Mouse (Mus musculus): Measurements from ENCODE around the gene Cd101. TPM values are rescaled to one million over a fixed set of nuclear protein-coding genes. Genes with fewer than 3 reads are reported as not detected.

The Cd101 gene
- not detected in 2 replicates for polyA plus RNA-seq (2016; fragmentation: Nextera tagmentation; extraction: Ambion mirVana)

DNA sequence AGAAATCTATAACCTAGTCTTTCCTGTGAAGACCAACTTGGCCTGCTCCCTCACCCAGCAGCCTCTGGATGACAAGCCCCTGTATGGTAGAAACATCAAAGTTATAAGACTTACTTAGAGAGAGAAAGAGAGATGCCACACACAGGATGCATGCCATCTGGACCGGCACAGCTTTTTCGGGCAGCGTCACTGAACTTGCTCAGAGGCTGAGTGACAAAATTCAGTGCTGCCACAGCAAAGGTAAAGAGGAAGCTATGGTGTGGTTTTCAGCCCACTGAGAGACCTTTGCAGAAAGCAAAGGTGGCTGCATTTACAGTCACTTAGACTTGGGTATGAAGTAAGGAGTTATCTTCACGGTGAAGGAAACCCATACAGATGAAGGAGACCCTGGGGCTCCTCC lies at the start of gene Cd101:
Gene Cd101 (minus strand): TSS at position 218 of the 400 bp plus-strand sequence.
- Histone ChIP-seq H3K4me1 (no peaks in the 10 kb centered on the region), H3K4me2 (replicated peaks) (no peak within 1 kb of the TSS), H3K36me3 (no peaks in the 10 kb centered on the region), H3K9ac (no peak within 1 kb of the TSS), H3K9me3 (replicated peaks) (no peaks in the 10 kb centered on the region), H3K27ac (no peak within 1 kb of the TSS), H3K27me3 (no peaks in the 10 kb centered on the region), H3K4me3 (no peak within 1 kb of the TSS)
- no peak for ATAC-seq (ENCODE audit: low FRiP score)
- 92% methylated on average over 4 of the region's 4 CpGs for WGBS

- peaks cover 6% of the 10 kb centered on the region; the same call in 1 of the 2 replicates for H3K36me3 ChIP-seq
- H3K27me3 ChIP-seq: no peaks in the 10 kb centered on the region
- H3K9me3 ChIP-seq (replicated peaks): no peaks in the 10 kb centered on the region
- no peaks in the 10 kb centered on the region for H3K4me1 ChIP-seq
- no peak overlapping the region for H3K4me2 ChIP-seq (replicated peaks)
- ATAC-seq (ENCODE audit: low FRiP score): no peak
- WGBS: 88% methylated on average over 1 of the region's 1 CpGs
- no peak overlapping the region for H3K27ac ChIP-seq
- H3K9ac ChIP-seq: no peak overlapping the region
- H3K4me3 ChIP-seq: no peak overlapping the region
Measured at GRCm38 (mm10) chr3:101078344-101078743, 49.0 kb upstream of the Cd101 start.

GRCm38 (mm10) chr3:101077710-101078100 lies 48.3 kb upstream of the Cd101 start:
- WGBS: 90% methylated on average over 6 of the region's 6 CpGs

GRCm38 (mm10) chr3:101076966-101077709 lies 47.8 kb upstream of the Cd101 start:
- Histone ChIP-seq H3K36me3 (peaks cover 6% of the 10 kb centered on the region; the same call in 1 of the 2 replicates), H3K4me3 (no peak overlapping the region), H3K27me3 (no peaks in the 10 kb centered on the region), H3K4me1 (no peaks in the 10 kb centered on the region), H3K9me3 (replicated peaks) (no peaks in the 10 kb centered on the region), H3K4me2 (replicated peaks) (no peak overlapping the region), H3K27ac (no peak overlapping the region), H3K9ac (no peak overlapping the region)
- 94% methylated on average over 25 of the region's 25 CpGs for WGBS
- ATAC-seq (ENCODE audit: low FRiP score): no peak

More at GRCm38 (mm10) chr3:101077710-101078100, 48.3 kb upstream of the Cd101 start:
- H3K4me3 ChIP-seq: no peak overlapping the region
- H3K9me3 ChIP-seq (replicated peaks): no peaks in the 10 kb centered on the region
- H3K9ac ChIP-seq: no peak overlapping the region
- no peak for ATAC-seq (ENCODE audit: low FRiP score)
- no peak overlapping the region for H3K27ac ChIP-seq
- H3K36me3 ChIP-seq: peaks cover 6% of the 10 kb centered on the region; the same call in 1 of the 2 replicates
- H3K4me2 ChIP-seq (replicated peaks): no peak overlapping the region
- no peaks in the 10 kb centered on the region for H3K4me1 ChIP-seq
- no peaks in the 10 kb centered on the region for H3K27me3 ChIP-seq

DNA sequence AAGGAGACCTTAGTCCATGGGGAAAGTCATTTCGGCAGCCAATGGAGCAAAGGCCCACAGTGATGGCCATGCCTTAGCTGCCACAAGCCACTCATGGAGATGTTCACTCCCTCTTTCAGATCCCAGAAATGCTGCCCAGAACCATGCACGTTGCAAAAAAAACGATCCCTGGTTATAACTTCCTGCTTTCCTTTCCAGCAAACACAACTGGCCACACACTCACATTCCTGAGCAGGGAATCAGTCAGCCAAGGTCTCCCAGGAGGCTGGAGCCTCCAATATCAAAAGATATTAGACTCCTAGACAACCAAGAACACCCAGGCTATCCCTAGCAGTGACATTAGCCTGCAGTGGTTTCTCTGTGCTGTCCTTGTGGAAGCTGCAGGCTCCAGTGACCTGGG lies 46.5 kb upstream of the Cd101 start:
- H3K9me3 ChIP-seq (replicated peaks): no peaks in the 10 kb centered on the region
- H3K4me1 ChIP-seq: peaks cover 5% of the 10 kb centered on the region
- WGBS: 75% methylated on average over 3 of the region's 3 CpGs
- H3K9ac ChIP-seq: no peak overlapping the region
- no peak overlapping the region for H3K4me3 ChIP-seq
- ATAC-seq (ENCODE audit: low FRiP score): no peak
- H3K27me3 ChIP-seq: no peaks in the 10 kb centered on the region
- H3K27ac ChIP-seq: no peak overlapping the region
- H3K4me2 ChIP-seq (replicated peaks): no peak overlapping the region
- H3K36me3 ChIP-seq: peaks cover 6% of the 10 kb centered on the region; the same call in 1 of the 2 replicates

GRCm38 (mm10) chr3:101073384-101073783 lies 44.0 kb upstream of the Cd101 start:
- Histone ChIP-seq H3K9me3 (replicated peaks) (no peaks in the 10 kb centered on the region), H3K36me3 (peaks cover 6% of the 10 kb centered on the region; the same call in 1 of the 2 replicates), H3K27me3 (no peaks in the 10 kb centered on the region), H3K4me2 (replicated peaks) (no peak overlapping the region), H3K27ac (no peak overlapping the region), H3K4me1 (peaks cover 18% of the 10 kb centered on the region), H3K9ac (no peak overlapping the region), H3K4me3 (no peak overlapping the region)
- no peak for ATAC-seq (ENCODE audit: low FRiP score)
- WGBS: 86% methylated on average over 9 of the region's 9 CpGs

GRCm38 (mm10) chr3:101072506-101073215 lies 43.3 kb upstream of the Cd101 start:
- Histone ChIP-seq H3K27me3 (no peaks in the 10 kb centered on the region), H3K9me3 (replicated peaks) (no peaks in the 10 kb centered on the region), H3K4me2 (replicated peaks) (no peak overlapping the region), H3K36me3 (peaks cover 6% of the 10 kb centered on the region; the same call in 1 of the 2 replicates), H3K4me1 (peaks cover 18% of the 10 kb centered on the region), H3K9ac (no peak overlapping the region), H3K4me3 (no peak overlapping the region), H3K27ac (no peak overlapping the region)
- 84% methylated on average over 15 of the region's 15 CpGs for WGBS
- ATAC-seq (ENCODE audit: low FRiP score): no peak

DNA sequence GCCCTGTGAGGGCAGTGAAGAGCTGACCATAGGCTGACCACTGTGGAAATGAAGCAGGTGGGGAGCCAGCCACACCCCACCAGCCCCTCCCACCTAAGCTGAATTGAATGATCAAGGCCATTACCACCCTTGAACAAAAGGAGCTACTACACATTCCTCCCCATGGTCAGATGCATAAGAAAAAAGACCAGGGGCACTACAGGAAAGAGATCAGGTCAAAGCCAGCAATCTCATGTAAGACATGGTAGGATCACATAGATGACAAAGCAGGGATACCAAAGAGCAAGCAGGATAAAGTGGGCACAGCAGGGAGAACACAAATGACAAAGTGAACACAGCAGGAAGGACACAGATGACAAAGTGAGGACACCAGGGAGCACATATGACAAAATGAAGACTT lies 42.2 kb upstream of the Cd101 start:
- H3K27ac ChIP-seq: no peak overlapping the region
- H3K9me3 ChIP-seq (replicated peaks): no peaks in the 10 kb centered on the region
- no peaks in the 10 kb centered on the region for H3K27me3 ChIP-seq
- no peak overlapping the region for H3K9ac ChIP-seq
- no peak overlapping the region for H3K4me3 ChIP-seq
- no peak overlapping the region for H3K4me2 ChIP-seq (replicated peaks)
- H3K36me3 ChIP-seq: no peaks in the 10 kb centered on the region
- H3K4me1 ChIP-seq: peaks cover 18% of the 10 kb centered on the region
- no peak for ATAC-seq (ENCODE audit: low FRiP score)

DNA sequence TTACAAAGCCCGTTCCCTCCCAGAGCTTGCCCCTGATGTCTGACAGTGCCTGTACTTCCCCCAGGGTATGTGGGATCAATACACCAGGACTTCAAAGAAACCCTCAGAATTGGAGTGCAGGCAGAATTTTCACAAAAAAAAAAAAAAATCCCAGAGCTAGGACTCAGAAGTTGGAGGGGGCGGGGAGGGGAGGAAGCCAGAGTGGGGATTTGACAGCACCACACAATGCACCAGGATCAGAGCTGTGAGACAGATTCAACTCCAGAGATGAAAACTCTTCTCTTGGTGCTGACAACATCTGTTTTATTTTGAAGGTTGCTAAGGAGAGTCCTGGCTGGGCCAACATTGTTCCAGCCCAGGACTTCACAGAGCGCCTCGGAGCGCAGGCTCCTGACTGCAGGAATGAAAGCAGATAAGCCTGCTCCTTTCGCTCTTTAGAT lies 41.5 kb upstream of the Cd101 start:
- Histone ChIP-seq H3K9ac (no peak overlapping the region), H3K4me2 (replicated peaks) (no peak overlapping the region), H3K4me3 (no peak overlapping the region), H3K9me3 (replicated peaks) (no peaks in the 10 kb centered on the region), H3K27me3 (no peaks in the 10 kb centered on the region), H3K27ac (0 out of 2 replicates have a peak overlapping the region, but pooled peaks have one; percentile 12), H3K4me1 (peaks cover 18% of the 10 kb centered on the region), H3K36me3 (no peaks in the 10 kb centered on the region)
- peak; percentile 29; the same call in 1 of the 2 replicates for ATAC-seq (ENCODE audit: low FRiP score)
- WGBS: 43% methylated on average over 6 of the region's 6 CpGs

GRCm38 (mm10) chr3:101070230-101070795 lies 41.0 kb upstream of the Cd101 start:
- ATAC-seq (ENCODE audit: low FRiP score): peak; percentile 30; the same call in 1 of the 2 replicates
- Histone ChIP-seq H3K9ac (no peak overlapping the region), H3K4me2 (replicated peaks) (no peak overlapping the region), H3K9me3 (replicated peaks) (no peaks in the 10 kb centered on the region), H3K36me3 (no peaks in the 10 kb centered on the region), H3K4me1 (peaks cover 18% of the 10 kb centered on the region), H3K27me3 (no peaks in the 10 kb centered on the region), H3K4me3 (no peak overlapping the region), H3K27ac (peak overlapping the region; percentile 9; the same call in 1 of the 2 replicates)
- 66% methylated on average over 10 of the region's 10 CpGs for WGBS

DNA sequence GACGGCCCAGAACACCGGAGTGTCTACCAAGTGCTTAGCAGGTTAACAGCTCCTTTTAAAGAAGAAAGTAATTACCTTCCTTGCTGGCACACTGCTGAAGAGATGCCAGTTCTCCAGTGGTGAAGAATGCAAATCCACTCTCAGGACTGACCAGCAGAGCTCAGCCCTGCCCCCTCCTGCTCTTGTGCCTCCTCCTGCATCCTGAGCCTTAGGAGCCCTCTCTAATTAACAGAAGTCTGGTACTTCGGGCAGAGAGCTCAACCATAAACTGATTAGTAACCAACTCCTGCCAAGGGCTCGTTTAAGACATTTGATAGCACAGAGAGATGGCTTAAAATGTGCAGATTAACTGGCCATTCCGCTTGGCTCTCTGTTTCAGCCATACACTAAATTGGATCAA lies 39.3 kb upstream of the Cd101 start:
- 58% methylated on average over 5 of the region's 5 CpGs for WGBS
- Histone ChIP-seq H3K4me2 (replicated peaks) (no peak overlapping the region), H3K27ac (no peak overlapping the region), H3K4me1 (peaks cover 18% of the 10 kb centered on the region), H3K9ac (no peak overlapping the region), H3K36me3 (no peaks in the 10 kb centered on the region), H3K27me3 (no peaks in the 10 kb centered on the region), H3K9me3 (replicated peaks) (no peaks in the 10 kb centered on the region), H3K4me3 (no peak overlapping the region)
- no peak for ATAC-seq (ENCODE audit: low FRiP score)

DNA sequence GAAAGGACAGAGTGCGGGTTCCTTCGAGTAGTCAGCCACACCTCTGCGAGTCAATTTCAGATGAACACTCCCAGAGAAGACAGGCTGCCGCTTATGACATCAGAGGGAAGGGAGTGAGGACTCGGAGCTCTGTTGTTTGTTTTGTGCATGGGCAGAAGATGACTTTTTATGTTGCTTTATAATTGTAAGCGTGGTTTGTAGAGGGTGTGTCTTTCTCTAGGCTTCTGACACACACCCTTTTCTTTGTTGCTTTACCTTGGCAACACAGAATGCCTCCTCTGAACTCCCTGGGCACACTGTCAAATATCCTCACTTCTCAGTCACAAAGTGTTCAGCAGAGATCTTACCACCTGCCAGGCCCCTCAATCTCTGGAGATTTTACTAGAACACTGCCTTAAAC lies 36.8 kb upstream of the Cd101 start:
- H3K27me3 ChIP-seq: no peaks in the 10 kb centered on the region
- H3K4me1 ChIP-seq: peaks cover 16% of the 10 kb centered on the region
- no peak overlapping the region for H3K9ac ChIP-seq
- H3K9me3 ChIP-seq (replicated peaks): no peaks in the 10 kb centered on the region
- ATAC-seq (ENCODE audit: low FRiP score): no peak
- no peak overlapping the region for H3K4me2 ChIP-seq (replicated peaks)
- WGBS: 82% methylated on average over 6 of the region's 6 CpGs
- no peak overlapping the region for H3K27ac ChIP-seq
- no peak overlapping the region for H3K4me3 ChIP-seq
- no peaks in the 10 kb centered on the region; the same call in 1 of the 2 replicates for H3K36me3 ChIP-seq
